Mouse (Mus musculus): ENCODE data around the gene Fam24b. TPM values are rescaled to one million over a fixed set of nuclear protein-coding genes. Genes with fewer than 3 reads are reported as not detected.

Fam24b gene
- polyA plus RNA-seq, 1 experiment from 2014 or later: 0.38 TPM

DNA sequence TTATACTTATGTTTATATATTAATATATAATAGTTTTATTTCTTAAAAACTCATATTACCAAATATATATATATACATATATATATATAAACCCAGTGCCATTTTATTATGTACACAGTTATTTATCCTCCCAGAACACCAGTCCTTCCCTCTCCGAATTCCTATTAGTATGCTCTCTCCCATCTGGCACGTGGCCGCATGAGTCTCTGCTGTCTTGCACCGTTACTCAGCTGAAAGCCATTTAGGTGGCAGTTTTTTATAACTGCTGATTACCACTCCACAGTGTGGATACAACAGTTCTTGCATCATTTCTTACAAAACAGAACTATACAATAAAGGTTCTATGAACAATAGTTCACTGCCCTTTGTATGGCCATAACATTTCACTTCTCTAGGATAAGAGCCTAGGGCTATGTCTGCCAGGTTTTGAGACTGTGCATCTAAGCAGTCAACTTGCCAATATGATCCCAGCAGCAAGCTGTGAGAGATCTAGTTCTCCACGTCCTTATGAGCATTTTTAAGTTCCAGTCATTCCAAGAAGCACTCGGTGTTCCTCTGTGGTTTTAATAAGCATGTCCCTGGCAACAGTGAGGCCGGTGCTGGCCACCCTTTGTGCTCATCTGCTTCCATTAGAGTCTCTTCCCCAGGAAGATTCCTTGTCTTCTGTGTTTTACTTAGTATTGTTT lies 16.7 kb upstream of the Fam24b start:
- no peaks in the 10 kb centered on the region for H3K4me1 ChIP-seq (replicated peaks; ENCODE audit: control insufficient read depth, insufficient read depth, low read length)
- no peaks in the 10 kb centered on the region for H3K9me3 ChIP-seq (ENCODE audit: control insufficient read depth, low read length)
- H3K36me3 ChIP-seq (ENCODE audit: control insufficient read depth, insufficient read depth, low read length): peaks cover 32% of the 10 kb centered on the region
- DNase-seq (ENCODE audit: low spot score) (no peak), ATAC-seq (replicated peaks; ENCODE audit: low FRiP score) (no peak)
- H3K9ac ChIP-seq (ENCODE audit: low read depth, low read length): no peak overlapping the region
- H3K4me2 ChIP-seq: no peak overlapping the region
- WGBS: 91% methylated on average over 7 of the region's 7 CpGs
- H3K27me3 ChIP-seq (replicated peaks; ENCODE audit: control insufficient read depth, insufficient read depth, low read length): no peaks in the 10 kb centered on the region
- no peak overlapping the region for H3K27ac ChIP-seq (ENCODE audit: low read depth, low read length)
- no peak overlapping the region for H3K4me3 ChIP-seq (ENCODE audit: low read depth, low read length)

DNA sequence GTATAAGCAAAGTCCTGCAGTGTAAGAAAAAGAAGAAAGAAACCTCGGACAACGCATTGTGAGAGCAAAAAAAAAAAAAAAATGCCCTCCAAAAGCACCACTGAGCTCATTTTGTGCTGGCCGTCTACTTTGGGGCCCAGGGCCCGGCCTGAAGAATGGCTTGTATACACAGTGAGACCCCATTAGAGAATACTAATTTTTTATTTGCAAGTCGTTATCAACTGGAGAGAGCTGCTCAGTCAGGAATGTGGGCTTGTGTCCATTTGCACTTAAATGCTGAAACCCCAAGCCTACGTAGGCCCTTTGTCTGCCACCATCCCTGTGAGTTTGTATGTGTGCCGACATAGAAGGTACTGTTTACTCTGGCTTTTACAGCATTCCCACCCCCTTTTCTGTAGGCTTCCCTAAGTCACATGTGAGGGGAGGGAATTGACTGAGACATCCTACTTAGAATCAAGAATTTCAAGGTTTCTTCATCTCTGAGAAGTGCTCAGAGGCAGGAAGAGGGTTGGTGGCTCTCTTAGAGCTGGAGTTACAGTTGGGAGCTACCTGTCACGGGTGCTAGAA lies 8.3 kb upstream of the Fam24b start:
- Histone ChIP-seq H3K4me3 (ENCODE audit: low read depth, low read length) (no peak overlapping the region), H3K9me3 (ENCODE audit: control insufficient read depth, low read length) (no peaks in the 10 kb centered on the region), H3K27ac (ENCODE audit: low read depth, low read length) (no peak overlapping the region), H3K9ac (ENCODE audit: low read depth, low read length) (no peak overlapping the region), H3K4me1 (replicated peaks; ENCODE audit: control insufficient read depth, insufficient read depth, low read length) (no peaks in the 10 kb centered on the region), H3K27me3 (replicated peaks; ENCODE audit: control insufficient read depth, insufficient read depth, low read length) (no peaks in the 10 kb centered on the region), H3K4me2 (no peak overlapping the region), H3K36me3 (ENCODE audit: control insufficient read depth, insufficient read depth, low read length) (peaks cover 6% of the 10 kb centered on the region)
- ATAC-seq (replicated peaks; ENCODE audit: low FRiP score) (no peak), DNase-seq (ENCODE audit: low spot score) (no peak)
- 74% methylated on average over 8 of the region's 8 CpGs for WGBS

DNA sequence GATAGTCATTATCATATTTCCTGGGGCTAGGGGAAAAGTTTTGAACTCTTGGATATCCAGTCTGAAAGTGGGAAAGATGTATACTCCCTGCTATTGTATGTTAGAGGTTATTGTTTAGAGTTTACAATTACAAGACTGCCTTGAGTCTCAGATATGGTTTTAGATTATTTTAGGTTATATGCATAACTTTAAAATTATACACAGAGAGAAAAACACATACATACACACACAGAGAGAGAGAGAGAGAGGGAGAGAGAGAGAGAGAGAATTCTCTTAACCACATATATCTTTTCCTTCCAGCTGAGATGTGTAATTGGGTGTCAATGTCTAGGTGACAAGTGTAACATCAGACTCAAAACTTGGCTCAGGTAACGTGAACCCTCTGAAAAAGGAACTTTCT lies 4.2 kb upstream of the Fam24b start, which contains the start of gene Fam24a:
Gene Fam24a, plus strand, starts transcription at position 301 of the 400 bp plus-strand sequence.
- Histone ChIP-seq H3K27ac (ENCODE audit: low read depth, low read length) (no peak within 1 kb of the TSS), H3K4me3 (ENCODE audit: low read depth, low read length) (no peak within 1 kb of the TSS), H3K9me3 (ENCODE audit: control insufficient read depth, low read length) (no peaks in the 10 kb centered on the region), H3K4me1 (replicated peaks; ENCODE audit: control insufficient read depth, insufficient read depth, low read length) (no peaks in the 10 kb centered on the region), H3K36me3 (ENCODE audit: control insufficient read depth, insufficient read depth, low read length) (no peaks in the 10 kb centered on the region), H3K4me2 (no peak within 1 kb of the TSS), H3K27me3 (replicated peaks; ENCODE audit: control insufficient read depth, insufficient read depth, low read length) (no peaks in the 10 kb centered on the region), H3K9ac (ENCODE audit: low read depth, low read length) (no peak within 1 kb of the TSS)
- 59% methylated on average over 1 of the region's 1 CpGs for WGBS
- ATAC-seq (replicated peaks; ENCODE audit: low FRiP score): no peak
- DNase-seq (ENCODE audit: low spot score): no peak

DNA sequence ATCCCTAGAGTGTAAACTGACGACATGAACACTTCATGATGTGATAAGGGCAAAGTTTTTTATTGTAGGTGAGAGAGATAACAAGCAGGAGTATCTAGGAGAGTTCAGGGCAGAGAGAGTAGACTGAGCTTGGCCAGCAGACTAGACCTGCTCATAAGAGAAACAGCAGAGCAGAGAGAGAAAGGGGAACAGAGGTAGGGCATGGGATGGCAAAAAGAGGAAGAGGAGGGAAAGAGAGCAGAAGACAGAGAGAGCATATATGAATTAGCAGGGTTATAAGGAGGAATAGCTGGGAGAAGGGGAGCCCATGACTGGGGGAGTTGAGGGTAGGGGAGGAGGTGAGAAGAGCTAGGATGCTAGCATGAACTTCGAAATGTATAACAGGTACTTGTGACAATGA lies 2.4 kb upstream of the Fam24b start:
- 64% methylated on average over 2 of the region's 2 CpGs for WGBS
- no peak overlapping the region for H3K4me3 ChIP-seq (ENCODE audit: low read depth, low read length)

DNA sequence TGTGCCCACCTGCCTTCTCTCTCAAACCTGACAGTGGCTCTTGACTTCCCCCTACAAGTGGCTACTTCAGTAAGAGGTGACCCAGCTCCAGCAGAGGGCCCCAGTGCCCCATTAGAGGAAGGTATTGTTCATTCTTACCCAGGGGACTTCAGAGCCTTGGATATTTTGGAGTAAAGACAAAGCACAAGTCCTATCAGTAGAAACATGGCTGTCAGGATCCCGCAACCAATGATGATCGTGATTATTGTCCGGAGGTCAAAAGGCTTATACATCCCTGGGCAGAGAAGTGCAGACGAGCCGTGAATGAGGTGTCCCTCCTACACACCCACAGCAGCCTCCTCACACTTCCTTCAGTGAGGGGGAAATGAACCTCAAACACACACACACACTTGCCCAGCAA lies 2.3 kb downstream of the Fam24b start:
- Histone ChIP-seq H3K4me1 (replicated peaks; ENCODE audit: control insufficient read depth, insufficient read depth, low read length) (no peaks in the 10 kb centered on the region), H3K9me3 (ENCODE audit: control insufficient read depth, low read length) (no peaks in the 10 kb centered on the region), H3K4me2 (no peak overlapping the region), H3K9ac (ENCODE audit: low read depth, low read length) (no peak overlapping the region), H3K27ac (ENCODE audit: low read depth, low read length) (no peak overlapping the region), H3K36me3 (ENCODE audit: control insufficient read depth, insufficient read depth, low read length) (no peaks in the 10 kb centered on the region), H3K27me3 (replicated peaks; ENCODE audit: control insufficient read depth, insufficient read depth, low read length) (no peaks in the 10 kb centered on the region), H3K4me3 (ENCODE audit: low read depth, low read length) (no peak overlapping the region)
- DNase-seq (ENCODE audit: low spot score) (no peak), ATAC-seq (replicated peaks; ENCODE audit: low FRiP score) (no peak)
- WGBS: 80% methylated on average over 5 of the region's 5 CpGs

More for the DNA sequence above, 2.4 kb upstream of the Fam24b start:
- no peak overlapping the region for H3K4me2 ChIP-seq
- no peak overlapping the region for H3K27ac ChIP-seq (ENCODE audit: low read depth, low read length)
- no peak for ATAC-seq (replicated peaks; ENCODE audit: low FRiP score)
- no peaks in the 10 kb centered on the region for H3K4me1 ChIP-seq (replicated peaks; ENCODE audit: control insufficient read depth, insufficient read depth, low read length)
- no peaks in the 10 kb centered on the region for H3K9me3 ChIP-seq (ENCODE audit: control insufficient read depth, low read length)
- H3K9ac ChIP-seq (ENCODE audit: low read depth, low read length): no peak overlapping the region
- H3K27me3 ChIP-seq (replicated peaks; ENCODE audit: control insufficient read depth, insufficient read depth, low read length): no peaks in the 10 kb centered on the region
- no peak for DNase-seq (ENCODE audit: low spot score)
- no peaks in the 10 kb centered on the region for H3K36me3 ChIP-seq (ENCODE audit: control insufficient read depth, insufficient read depth, low read length)

DNA sequence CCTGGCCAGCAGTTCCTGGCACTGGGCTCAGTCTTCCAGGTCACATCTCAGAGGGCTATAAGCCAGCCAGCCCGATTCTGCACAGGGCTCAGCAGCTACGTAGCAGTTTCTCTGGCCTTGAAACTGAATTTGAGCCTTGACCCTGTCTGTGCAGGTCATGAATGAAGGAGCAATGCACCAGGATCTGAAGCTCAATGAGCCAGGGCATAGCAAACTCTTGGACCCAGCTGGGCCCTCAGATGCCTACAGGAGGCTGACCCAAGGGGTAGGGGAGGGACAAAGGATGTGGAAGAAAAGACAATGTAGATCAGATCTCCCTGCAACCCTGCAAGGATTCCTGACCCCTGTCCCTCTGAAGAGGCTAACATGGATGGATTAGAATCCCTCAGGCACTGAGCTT lies 7.1 kb downstream of the Fam24b start, which contains the start of gene Cuzd1:
Gene Cuzd1, minus strand, starts transcription at position 101 of the 400 bp plus-strand sequence.
- Histone ChIP-seq H3K4me2 (no peak within 1 kb of the TSS), H3K4me1 (replicated peaks; ENCODE audit: control insufficient read depth, insufficient read depth, low read length) (no peaks in the 10 kb centered on the region), H3K9me3 (ENCODE audit: control insufficient read depth, low read length) (no peaks in the 10 kb centered on the region), H3K36me3 (ENCODE audit: control insufficient read depth, insufficient read depth, low read length) (no peaks in the 10 kb centered on the region), H3K27ac (ENCODE audit: low read depth, low read length) (no peak within 1 kb of the TSS), H3K9ac (ENCODE audit: low read depth, low read length) (no peak within 1 kb of the TSS), H3K4me3 (ENCODE audit: low read depth, low read length) (no peak within 1 kb of the TSS), H3K27me3 (replicated peaks; ENCODE audit: control insufficient read depth, insufficient read depth, low read length) (no peaks in the 10 kb centered on the region)
- no peak for DNase-seq (ENCODE audit: low spot score)
- no peak for ATAC-seq (replicated peaks; ENCODE audit: low FRiP score)
- 85% methylated on average over 2 of the region's 2 CpGs for WGBS

DNA sequence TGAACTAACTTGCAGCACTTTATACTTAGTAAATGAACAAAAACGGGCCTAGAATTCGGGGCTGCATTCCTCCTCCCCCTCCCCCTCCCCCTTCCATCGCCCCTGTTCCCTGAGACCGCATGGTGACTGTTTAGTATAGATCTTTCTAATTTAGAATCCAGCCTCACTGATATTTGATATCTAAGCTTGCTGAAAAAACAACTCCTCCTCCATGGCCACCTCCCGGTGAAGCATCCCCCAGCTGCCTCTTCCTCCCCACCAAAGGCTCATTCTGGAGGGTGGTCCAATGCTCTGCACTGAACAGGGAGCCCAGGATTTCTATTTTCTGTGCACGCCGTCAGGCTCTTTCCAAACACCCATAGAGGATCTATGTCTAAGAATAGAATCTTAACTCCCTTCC lies 11.0 kb downstream of the Fam24b start:
- WGBS: 84% methylated on average over 5 of the region's 7 CpGs
- H3K27ac ChIP-seq (ENCODE audit: low read depth, low read length): no peak overlapping the region
- H3K9ac ChIP-seq (ENCODE audit: low read depth, low read length): no peak overlapping the region
- H3K36me3 ChIP-seq (ENCODE audit: control insufficient read depth, insufficient read depth, low read length): no peaks in the 10 kb centered on the region
- ATAC-seq (replicated peaks; ENCODE audit: low FRiP score) (no peak), DNase-seq (ENCODE audit: low spot score) (no peak)
- H3K9me3 ChIP-seq (ENCODE audit: control insufficient read depth, low read length): no peaks in the 10 kb centered on the region
- H3K4me2 ChIP-seq: no peak overlapping the region
- no peaks in the 10 kb centered on the region for H3K27me3 ChIP-seq (replicated peaks; ENCODE audit: control insufficient read depth, insufficient read depth, low read length)
- H3K4me3 ChIP-seq (ENCODE audit: low read depth, low read length): no peak overlapping the region
- no peaks in the 10 kb centered on the region for H3K4me1 ChIP-seq (replicated peaks; ENCODE audit: control insufficient read depth, insufficient read depth, low read length)

DNA sequence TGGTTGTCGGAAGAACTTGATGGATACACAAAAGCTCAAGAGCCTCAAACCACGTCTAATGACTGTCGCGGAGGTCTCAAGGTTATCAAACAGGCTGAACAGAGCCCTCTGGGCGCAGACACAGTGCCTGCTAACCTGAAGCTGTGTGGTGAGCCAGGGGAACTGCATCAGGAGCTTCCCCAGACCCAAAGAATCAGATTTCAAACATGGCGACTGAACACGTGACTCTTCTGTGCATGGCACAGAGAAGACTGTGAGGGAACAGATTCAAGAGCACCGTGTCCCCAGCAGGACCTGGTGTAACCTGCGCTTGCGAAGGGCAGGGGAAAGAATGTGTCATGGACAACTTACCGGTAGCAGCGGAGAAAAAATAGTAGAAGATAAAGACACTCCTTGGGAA lies 11.7 kb downstream of the Fam24b start:
- Histone ChIP-seq H3K9ac (ENCODE audit: low read depth, low read length) (no peak overlapping the region), H3K4me1 (replicated peaks; ENCODE audit: control insufficient read depth, insufficient read depth, low read length) (no peaks in the 10 kb centered on the region), H3K9me3 (ENCODE audit: control insufficient read depth, low read length) (no peaks in the 10 kb centered on the region), H3K27ac (ENCODE audit: low read depth, low read length) (no peak overlapping the region), H3K4me2 (no peak overlapping the region), H3K36me3 (ENCODE audit: control insufficient read depth, insufficient read depth, low read length) (no peaks in the 10 kb centered on the region), H3K27me3 (replicated peaks; ENCODE audit: control insufficient read depth, insufficient read depth, low read length) (no peaks in the 10 kb centered on the region), H3K4me3 (ENCODE audit: low read depth, low read length) (no peak overlapping the region)
- WGBS: 58% methylated on average over 12 of the region's 12 CpGs
- DNase-seq (ENCODE audit: low spot score) (no peak), ATAC-seq (replicated peaks; ENCODE audit: low FRiP score) (no peak)

DNA sequence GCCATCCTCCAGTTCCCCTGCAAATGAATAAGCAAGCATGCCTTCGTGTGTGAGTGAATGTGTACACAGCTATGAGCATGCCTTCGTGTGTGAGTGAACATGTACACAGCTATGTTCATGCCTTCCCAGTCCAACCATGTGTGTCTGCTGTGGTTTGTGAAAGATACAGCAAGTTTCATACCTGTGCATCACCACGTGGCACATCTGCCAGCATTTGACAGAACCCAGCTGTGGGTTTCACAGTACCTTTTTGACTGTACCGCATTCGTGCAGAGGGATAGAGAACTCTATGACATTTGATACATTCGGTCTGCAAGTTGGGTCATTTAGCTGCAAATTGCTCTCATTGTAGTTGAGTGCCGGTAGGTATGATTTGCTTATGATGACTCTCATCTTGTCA lies 14.8 kb downstream of the Fam24b start:
- no peak overlapping the region for H3K4me2 ChIP-seq
- no peaks in the 10 kb centered on the region for H3K36me3 ChIP-seq (ENCODE audit: control insufficient read depth, insufficient read depth, low read length)
- no peak overlapping the region for H3K9ac ChIP-seq (ENCODE audit: low read depth, low read length)
- H3K4me1 ChIP-seq (replicated peaks; ENCODE audit: control insufficient read depth, insufficient read depth, low read length): no peaks in the 10 kb centered on the region
- no peaks in the 10 kb centered on the region for H3K27me3 ChIP-seq (replicated peaks; ENCODE audit: control insufficient read depth, insufficient read depth, low read length)
- DNase-seq (ENCODE audit: low spot score) (no peak), ATAC-seq (replicated peaks; ENCODE audit: low FRiP score) (no peak)
- whole genome bisulfite sequencing: 77% methylated on average over 7 of the region's 7 CpGs
- H3K9me3 ChIP-seq (ENCODE audit: control insufficient read depth, low read length): no peaks in the 10 kb centered on the region
- H3K27ac ChIP-seq (ENCODE audit: low read depth, low read length): no peak overlapping the region
- no peak overlapping the region for H3K4me3 ChIP-seq (ENCODE audit: low read depth, low read length)

All from liver, embryonic 11.5 days (tissue).